Mouse (Mus musculus) olfactory bulb, adult 2 months (tissue): Measurements from ENCODE around the gene Agap2. TPM values are rescaled to one million over a fixed set of nuclear protein-coding genes. Genes with fewer than 3 reads are reported as not detected.

Experiments
- H3K27ac ChIP-seq: fragments of 200-500 bp; 2 replicates; pipeline ENCODE4 v1.5.1; 2012; ENCODE audit warnings: low read depth, low read length; ENCODE audit not compliant: insufficient read depth
- H3K4me1 ChIP-seq: fragments of 200-500 bp; 2 replicates; pipeline ENCODE4 v1.6.1; 2012; ENCODE audit warnings: low read length; ENCODE audit not compliant: control insufficient read depth, insufficient read depth
- H3K4me3 ChIP-seq: fragments of 200-500 bp; 2 replicates; pipeline ENCODE4 v1.5.1; 2012; ENCODE audit warnings: mild to moderate bottlenecking, low read depth, low read length, moderate library complexity; ENCODE audit not compliant: insufficient read depth
- CTCF ChIP-seq: fragments of 200-500 bp; IDR thresholded peaks from 2 replicates; pipeline ENCODE4 v1.5.1; 2012; ENCODE audit warnings: low read depth, mild to moderate bottlenecking, low read length, moderate library complexity; ENCODE audit not compliant: insufficient read depth
- POLR2A ChIP-seq: fragments of 200-500 bp; IDR thresholded peaks from 2 replicates; pipeline ENCODE4 v1.6.1; 2012; ENCODE audit warnings: mild to moderate bottlenecking, low read depth, low read length, moderate library complexity; ENCODE audit not compliant: insufficient read depth
- WGBS: fragments of 180-500 bp; shearing (Covaris S2); methylation state at CpG from one replicate; pipeline ENCODE4 v1.1.7; 2018; 5-methylcytosine and 5-hydroxymethylcytosine counted together
- polyA plus RNA-seq: library from polyadenylated mRNA; stranded (reverse); fragments of >200 nt; gene quantifications from 2 replicates; pipeline ENCODE4 v1.2.4, GENCODE M21; 2012; ENCODE audit warnings: low replicate concordance; ENCODE audit not compliant: missing spikeins, insufficient read depth, insufficient read length

The Agap2 gene
- 219 TPM in 1 of 2 replicates, not detected in the other for polyA plus RNA-seq

- H3K4me1 ChIP-seq: peaks cover 29% of the 10 kb centered on the region
- peak within 1 kb of the TSS; percentile 12 for H3K4me3 ChIP-seq
- WGBS: 70% methylated on average over 9 of the region's 9 CpGs
- peak within 1 kb of the TSS; percentile 48 for H3K27ac ChIP-seq
- no peak for TF ChIP-seq CTCF
- no peak for TF ChIP-seq POLR2A
These were observed at the start of gene Agap2 for GRCm38 (mm10) chr10:127075080-127075479. Gene Agap2 (plus strand): TSS chr10:127075284.

GRCm38 (mm10) chr10:127030336-127031296 is 44.5 kb upstream of the Agap2 start, which contains the start of gene Tsfm:
Gene Tsfm (minus strand): TSS chr10:127030840.
- TF ChIP-seq POLR2A (peak; percentile 53), CTCF (peak; percentile 95)
- Histone ChIP-seq H3K27ac (no peak within 1 kb of the TSS), H3K4me3 (peak within 1 kb of the TSS; percentile 69), H3K4me1 (peaks cover 2% of the 10 kb centered on the region; the same call in 1 of the 2 replicates)
- WGBS: 5% methylated on average over 56 of the region's 56 CpGs

GRCm38 (mm10) chr10:127033301-127033741 is 41.8 kb upstream of the Agap2 start:
- Histone ChIP-seq H3K4me1 (peaks cover 2% of the 10 kb centered on the region; the same call in 1 of the 2 replicates), H3K4me3 (no peak overlapping the region), H3K27ac (no peak overlapping the region)
- TF ChIP-seq CTCF (no peak), POLR2A (no peak)
- 86% methylated on average over 7 of the region's 8 CpGs for WGBS

GRCm38 (mm10) chr10:127036273-127036672 is 38.8 kb upstream of the Agap2 start:
- 79% methylated on average over 12 of the region's 12 CpGs for WGBS
- no peak for TF ChIP-seq CTCF
- no peak for TF ChIP-seq POLR2A

GRCm38 (mm10) chr10:127037641-127038040 is 37.4 kb upstream of the Agap2 start:
- TF ChIP-seq CTCF (no peak), POLR2A (no peak)
- WGBS: 73% methylated on average over 12 of the region's 12 CpGs

More at GRCm38 (mm10) chr10:127036273-127036672, 38.8 kb upstream of the Agap2 start:
- H3K4me3 ChIP-seq: no peak overlapping the region
- H3K4me1 ChIP-seq: no peaks in the 10 kb centered on the region
- H3K27ac ChIP-seq: no peak overlapping the region

GRCm38 (mm10) chr10:127040569-127041214 is 34.4 kb upstream of the Agap2 start:
- Histone ChIP-seq H3K4me1 (no peaks in the 10 kb centered on the region), H3K4me3 (peak overlapping the region; percentile 98), H3K27ac (no peak overlapping the region)
- TF ChIP-seq CTCF: 0 out of 2 replicates have a peak, but pooled peaks have one; percentile 21
- TF ChIP-seq POLR2A: no peak
- 2% methylated on average over 20 of the region's 20 CpGs for WGBS

More at GRCm38 (mm10) chr10:127037641-127038040, 37.4 kb upstream of the Agap2 start:
- Histone ChIP-seq H3K4me1 (no peaks in the 10 kb centered on the region), H3K4me3 (no peak overlapping the region), H3K27ac (no peak overlapping the region)

- Histone ChIP-seq H3K4me1 (no peaks in the 10 kb centered on the region), H3K27ac (no peak within 1 kb of the TSS), H3K4me3 (peak within 1 kb of the TSS; percentile 98)
- no peak for TF ChIP-seq CTCF
- TF ChIP-seq POLR2A: no peak
- under 1% methylated on average over 28 of the region's 28 CpGs for WGBS
These were observed 33.8 kb upstream of the Agap2 start, which contains the start of the genes Mettl1 and Eef1akmt3 for GRCm38 (mm10) chr10:127041274-127041766. Gene Mettl1 (plus strand): TSS chr10:127041414. Gene Eef1akmt3 (minus strand): TSS chr10:127041513.

- no peaks in the 10 kb centered on the region for H3K4me1 ChIP-seq
- H3K27ac ChIP-seq: no peak overlapping the region
- 1% methylated on average over 44 of the region's 44 CpGs for WGBS
These were observed 33.2 kb upstream of the Agap2 start for GRCm38 (mm10) chr10:127041774-127042338.

More at GRCm38 (mm10) chr10:127041774-127042338, 33.2 kb upstream of the Agap2 start:
- 0 out of 2 replicates have a peak, but pooled peaks have one; percentile 33 for TF ChIP-seq POLR2A
- no peak for TF ChIP-seq CTCF
- peak overlapping the region; percentile 98 for H3K4me3 ChIP-seq
